Mouse (Mus musculus) testis, adult 2 months (tissue): Measurements from ENCODE around the gene Tmem131l. TPM values are rescaled to one million over a fixed set of nuclear protein-coding genes. Genes with fewer than 3 reads are reported as not detected.

Experiments used
- H3K27ac ChIP-seq: fragments of 200-500 bp; 2 replicates; pipeline ENCODE4 v1.5.1; 2012; ENCODE audit warnings: low read depth, low read length; ENCODE audit not compliant: control insufficient read depth, insufficient read depth
- H3K27me3 ChIP-seq: fragments of 200-500 bp; 2 replicates; pipeline ENCODE4 v1.6.1; 2012; ENCODE audit warnings: mild to moderate bottlenecking, low read length, moderate library complexity; ENCODE audit not compliant: control insufficient read depth, insufficient read depth
- H3K36me3 ChIP-seq: fragments of 200-500 bp; 2 replicates; pipeline ENCODE4 v1.6.1; 2012; ENCODE audit warnings: mild to moderate bottlenecking, low read length; ENCODE audit not compliant: control insufficient read depth, insufficient read depth
- H3K4me1 ChIP-seq: fragments of 200-500 bp; 2 replicates; pipeline ENCODE4 v1.6.1; 2012; ENCODE audit warnings: low read length; ENCODE audit not compliant: control insufficient read depth, insufficient read depth
- H3K4me3 ChIP-seq: fragments of 200-500 bp; 2 replicates; pipeline ENCODE4 v1.5.1; 2012; ENCODE audit warnings: low read depth, mild to moderate bottlenecking, low read length, moderate library complexity, mixed read lengths; ENCODE audit not compliant: control insufficient read depth
- CTCF ChIP-seq: fragments of 200-500 bp; IDR thresholded peaks from 2 replicates; pipeline ENCODE4 v1.5.1; 2012; ENCODE audit warnings: low read depth, mild to moderate bottlenecking, inconsistent platforms, low read length, moderate library complexity; ENCODE audit not compliant: control insufficient read depth, insufficient read depth, insufficient replicate concordance
- POLR2A ChIP-seq: fragments of 200-500 bp; IDR thresholded peaks from 2 replicates; pipeline ENCODE4 v1.6.1; 2012; ENCODE audit warnings: low read depth, mild to moderate bottlenecking, inconsistent platforms, low read length, moderate library complexity; ENCODE audit not compliant: control insufficient read depth
- polyA plus RNA-seq: library from polyadenylated mRNA; depleted of rRNA; stranded (reverse); fragments of >200 nt; gene quantifications from 2 replicates; pipeline ENCODE4 v1.2.3, GENCODE M21; 2012

Tmem131l gene
- polyA plus RNA-seq, 1 experiment = 58.1 TPM

- H3K4me1 ChIP-seq = no peaks in the 10 kb centered on the region
- H3K27me3 ChIP-seq = no peaks in the 10 kb centered on the region
- no peak for TF ChIP-seq CTCF
- no peak for TF ChIP-seq POLR2A
- no peaks in the 10 kb centered on the region for H3K36me3 ChIP-seq
- no peak overlapping the region for H3K27ac ChIP-seq
- no peak overlapping the region for H3K4me3 ChIP-seq
Measured at GRCm38 (mm10) chr3:83993089-83993516, 46.9 kb downstream of the Tmem131l start.

GRCm38 (mm10) chr3:83991691-83992524 is 48.1 kb downstream of the Tmem131l start:
- no peaks in the 10 kb centered on the region for H3K36me3 ChIP-seq
- H3K4me3 ChIP-seq = no peak overlapping the region
- no peak for TF ChIP-seq CTCF
- TF ChIP-seq POLR2A = no peak
- H3K27me3 ChIP-seq = no peaks in the 10 kb centered on the region
- no peaks in the 10 kb centered on the region for H3K4me1 ChIP-seq
- H3K27ac ChIP-seq = no peak overlapping the region

DNA sequence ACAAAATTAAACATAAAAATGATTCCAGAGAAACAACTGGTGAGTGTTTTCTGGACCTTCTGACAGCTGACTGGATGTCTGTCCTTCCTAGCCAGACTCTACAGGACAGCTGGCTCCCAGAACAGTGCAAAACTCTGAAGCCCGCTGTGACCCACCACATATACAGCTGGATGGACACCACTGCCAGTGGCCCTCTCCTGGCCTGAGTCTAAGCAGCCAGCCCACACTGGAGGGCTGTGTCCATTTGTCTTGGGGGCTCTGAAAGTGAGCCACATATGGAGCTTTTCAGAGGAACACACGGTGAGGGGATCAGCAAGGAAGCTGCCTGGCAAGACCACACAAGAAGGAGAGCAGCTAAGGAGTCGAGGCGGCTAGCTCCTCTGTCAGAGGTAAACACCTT is 51.8 kb downstream of the Tmem131l start:
- Histone ChIP-seq H3K4me3 (no peak overlapping the region), H3K27me3 (no peaks in the 10 kb centered on the region), H3K36me3 (no peaks in the 10 kb centered on the region), H3K27ac (no peak overlapping the region), H3K4me1 (no peaks in the 10 kb centered on the region)
- TF ChIP-seq POLR2A (no peak), CTCF (no peak)

- Histone ChIP-seq H3K27me3 (no peaks in the 10 kb centered on the region), H3K4me3 (no peak overlapping the region), H3K36me3 (no peaks in the 10 kb centered on the region), H3K27ac (no peak overlapping the region), H3K4me1 (no peaks in the 10 kb centered on the region)
- TF ChIP-seq POLR2A (no peak), CTCF (no peak)
Measured at GRCm38 (mm10) chr3:83987533-83988112, 52.4 kb downstream of the Tmem131l start.

DNA sequence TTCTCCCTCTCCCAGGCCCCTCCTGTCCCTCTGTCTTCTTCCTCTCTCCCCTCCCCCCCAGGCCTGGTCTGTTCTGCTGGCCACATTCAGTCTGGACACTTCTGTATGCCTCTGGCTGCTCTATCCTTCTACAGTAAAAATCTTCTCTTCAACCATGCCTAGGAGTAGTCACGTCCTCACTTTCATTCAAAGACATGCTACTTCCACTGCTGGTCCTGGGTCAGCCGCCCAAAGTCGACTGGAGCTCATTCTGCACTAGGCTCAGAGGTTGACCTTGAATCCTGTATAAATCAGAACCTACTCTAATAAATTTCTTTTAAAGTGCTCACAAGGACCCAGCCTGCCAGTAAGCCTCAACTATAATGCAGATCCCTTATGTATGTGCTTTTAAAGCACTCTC is 53.2 kb downstream of the Tmem131l start:
- no peaks in the 10 kb centered on the region for H3K27me3 ChIP-seq
- no peak overlapping the region for H3K4me3 ChIP-seq
- no peaks in the 10 kb centered on the region for H3K4me1 ChIP-seq
- no peak for TF ChIP-seq POLR2A
- TF ChIP-seq CTCF = no peak
- no peaks in the 10 kb centered on the region for H3K36me3 ChIP-seq
- H3K27ac ChIP-seq = no peak overlapping the region

GRCm38 (mm10) chr3:83985426-83985825 is 54.5 kb downstream of the Tmem131l start:
- H3K27ac ChIP-seq = no peak overlapping the region
- no peak overlapping the region for H3K4me3 ChIP-seq
- H3K36me3 ChIP-seq = no peaks in the 10 kb centered on the region
- TF ChIP-seq POLR2A (no peak), CTCF (no peak)
- no peaks in the 10 kb centered on the region for H3K27me3 ChIP-seq
- H3K4me1 ChIP-seq = no peaks in the 10 kb centered on the region

GRCm38 (mm10) chr3:83984379-83984778 is 55.6 kb downstream of the Tmem131l start:
- no peaks in the 10 kb centered on the region for H3K27me3 ChIP-seq
- no peaks in the 10 kb centered on the region for H3K36me3 ChIP-seq
- TF ChIP-seq CTCF (no peak), POLR2A (no peak)
- H3K27ac ChIP-seq = no peak overlapping the region
- no peaks in the 10 kb centered on the region for H3K4me1 ChIP-seq
- no peak overlapping the region for H3K4me3 ChIP-seq

- H3K27me3 ChIP-seq = no peaks in the 10 kb centered on the region
- no peak for TF ChIP-seq CTCF
- no peak for TF ChIP-seq POLR2A
- no peaks in the 10 kb centered on the region for H3K36me3 ChIP-seq
- H3K4me1 ChIP-seq = no peaks in the 10 kb centered on the region
- no peak overlapping the region for H3K4me3 ChIP-seq
- no peak overlapping the region for H3K27ac ChIP-seq
Measured at GRCm38 (mm10) chr3:83982821-83983220, 57.2 kb downstream of the Tmem131l start.
